In genomic region chr2:166906523-166907182, GRCm38 (mm10) we compare ENCODE assay signal across 8 mouse cellular contexts. TPM values are rescaled to one million over a fixed set of nuclear protein-coding genes. Genes with fewer than 3 reads are reported as not detected.
A peak's percentile ranks its signal among the peaks of the same experiment; 100 is the strongest.
DNase-seq lines count a peak whose midpoint lies in the region; ATAC-seq and TF ChIP-seq lines count a peak whose summit lies in the region.

No protein-coding gene starts in this region.

- WGBS in embryonic facial prominence, embryonic 12.5 days, result 1% methylated on average over 28 of the region's 28 CpGs
- WGBS in hindbrain, embryonic 12.5 days, result under 1% methylated on average over 28 of the region's 28 CpGs
- under 1% methylated on average over 28 of the region's 28 CpGs for WGBS in liver, postnatal 0 days (ENCODE audit: insufficient replicate concordance)
- under 1% methylated on average over 28 of the region's 28 CpGs for WGBS in neural tube, embryonic 14.5 days

- TF ChIP-seq EP300 in liver, postnatal 0 days (IDR thresholded peaks at IDR 0.05; ENCODE audit: low read depth), result no peak

- no peak for TF ChIP-seq CTCF in liver, postnatal 0 days (IDR thresholded peaks at IDR 0.05; ENCODE audit: low read depth)

- peak overlapping the region; percentile 95 for H3K27ac ChIP-seq in embryonic facial prominence, embryonic 12.5 days
- peak overlapping the region; percentile 98 for H3K27ac ChIP-seq in hindbrain, embryonic 12.5 days
- H3K27ac ChIP-seq in liver, postnatal 0 days (ENCODE audit: low read depth), result peak overlapping the region; percentile 100
- peak overlapping the region; percentile 95 for H3K27ac ChIP-seq in neural tube, embryonic 14.5 days (ENCODE audit: low read depth, low read length)

- peak; percentile 14; the same call in 1 of the 2 replicates for ATAC-seq in embryonic facial prominence, embryonic 12.5 days (ENCODE audit: insufficient number of reproducible peaks, insufficient read depth, low FRiP score, low TSS enrichment)
- ATAC-seq in hindbrain, embryonic 12.5 days (ENCODE audit: low FRiP score), result no peak; the same call in 1 of the 2 replicates
- ATAC-seq in liver, postnatal 0 days, result peak; percentile 35
- ATAC-seq in neural tube, embryonic 14.5 days (ENCODE audit: low read depth), result peak; percentile 36

- no peaks in the 10 kb centered on the region for H3K9me3 ChIP-seq in embryonic facial prominence, embryonic 12.5 days
- no peaks in the 10 kb centered on the region for H3K9me3 ChIP-seq in hindbrain, embryonic 12.5 days (replicated peaks)
- no peaks in the 10 kb centered on the region for H3K9me3 ChIP-seq in liver, postnatal 0 days (ENCODE audit: low read length)
- H3K9me3 ChIP-seq in neural tube, embryonic 14.5 days (ENCODE audit: control insufficient read depth, low read length), result no peaks in the 10 kb centered on the region

- peak overlapping the region; percentile 75 for H3K9ac ChIP-seq in embryonic facial prominence, embryonic 12.5 days
- peak overlapping the region; percentile 85 for H3K9ac ChIP-seq in hindbrain, embryonic 12.5 days
- H3K9ac ChIP-seq in liver, postnatal 0 days (replicated peaks), result peak overlapping the region; percentile 99
- H3K9ac ChIP-seq in neural tube, embryonic 14.5 days (replicated peaks; ENCODE audit: low read depth, low read length), result peak overlapping the region; percentile 79

- peak overlapping the region; percentile 74 for H3K4me3 ChIP-seq in embryonic facial prominence, embryonic 12.5 days
- peak overlapping the region; percentile 90 for H3K4me3 ChIP-seq in hindbrain, embryonic 12.5 days
- peak overlapping the region; percentile 95 for H3K4me3 ChIP-seq in liver, postnatal 0 days (ENCODE audit: low read depth, low read length)
- peak overlapping the region; percentile 69 for H3K4me3 ChIP-seq in neural tube, embryonic 14.5 days (ENCODE audit: low read depth, low read length)

- H3K4me2 ChIP-seq in embryonic facial prominence, embryonic 12.5 days (replicated peaks), result peak overlapping the region; percentile 99
- peak overlapping the region; percentile 84 for H3K4me2 ChIP-seq in hindbrain, embryonic 12.5 days (replicated peaks)
- peak overlapping the region; percentile 94 for H3K4me2 ChIP-seq in liver, postnatal 0 days (ENCODE audit: low read depth, low read length)
- H3K4me2 ChIP-seq in neural tube, embryonic 14.5 days (ENCODE audit: low read depth, low read length), result peak overlapping the region; percentile 95

- H3K27me3 ChIP-seq in embryonic facial prominence, embryonic 12.5 days, result no peaks in the 10 kb centered on the region
- no peaks in the 10 kb centered on the region for H3K27me3 ChIP-seq in hindbrain, embryonic 12.5 days
- H3K27me3 ChIP-seq in liver, postnatal 0 days (ENCODE audit: insufficient read depth, low read length), result no peaks in the 10 kb centered on the region
- no peaks in the 10 kb centered on the region for H3K27me3 ChIP-seq in neural tube, embryonic 14.5 days (ENCODE audit: control insufficient read depth, insufficient read depth, low read length)

- peak; percentile 27 for DNase-seq in cerebellum, adult 8-10 months
- DNase-seq in cerebellum, adult 11 months, result no peak
- peak; percentile 38 for DNase-seq in CD4-positive, CD25-positive, alpha-beta regulatory T cell, adult 2 months (ENCODE audit: low read depth, low spot score)
- DNase-seq in liver, postnatal 0 days, result peak; percentile 46
- DNase-seq in ovary, postnatal 14 days (ENCODE audit: low spot score), result no peak

- peaks cover 9% of the 10 kb centered on the region for H3K36me3 ChIP-seq in embryonic facial prominence, embryonic 12.5 days
- 0 out of 2 replicates have a peak, but pooled peaks cover 6% of the 10 kb centered on the region for H3K36me3 ChIP-seq in hindbrain, embryonic 12.5 days
- H3K36me3 ChIP-seq in liver, postnatal 0 days (replicated peaks; ENCODE audit: insufficient read depth, low read length), result peaks cover 7% of the 10 kb centered on the region
- no peaks in the 10 kb centered on the region for H3K36me3 ChIP-seq in neural tube, embryonic 14.5 days (ENCODE audit: control insufficient read depth, insufficient read depth, low read length)

- H3K4me1 ChIP-seq in embryonic facial prominence, embryonic 12.5 days, result peaks cover 9% of the 10 kb centered on the region
- H3K4me1 ChIP-seq in hindbrain, embryonic 12.5 days, result peaks cover 12% of the 10 kb centered on the region
- H3K4me1 ChIP-seq in liver, postnatal 0 days (ENCODE audit: insufficient read depth), result peaks cover 16% of the 10 kb centered on the region
- H3K4me1 ChIP-seq in neural tube, embryonic 14.5 days (ENCODE audit: control insufficient read depth, insufficient read depth, low read length), result peaks cover 9% of the 10 kb centered on the region

RNA-seq across cellular contexts. Expression of gene Cse1l, which starts 0.8 kb away (rescaled TPM):
- 152 and 164 TPM in 2 replicates for polyA plus RNA-seq in embryonic facial prominence, embryonic 12.5 days (2016; fragmentation: Nextera tagmentation; extraction: Ambion mirVana)
- 133 and 136 TPM in 2 replicates for polyA plus RNA-seq in hindbrain, embryonic 12.5 days (2016; fragmentation: Nextera tagmentation; extraction: Ambion mirVana)
- 19.0 and 23.3 TPM in 2 replicates for polyA plus RNA-seq in liver, postnatal 0 days (2015; fragmentation: Nextera tagmentation; extraction: Ambion mirVana)
- polyA plus RNA-seq in neural tube, embryonic 14.5 days (2014; fragmentation: Nextera tagmentation; extraction: Ambion mirVana), result 117 and 121 TPM in 2 replicates

Comparison
In these comparisons a context has a peak if more than half of its experiments do, and no peak if none do; other contexts are left out.
1. DNase-seq: peak in cerebellum, adult 8-10 months (single experiment), CD4-positive, CD25-positive, alpha-beta regulatory T cell, adult 2 months (single experiment) and liver, postnatal 0 days (single experiment); none in cerebellum, adult 11 months (single experiment) and ovary, postnatal 14 days (single experiment).
2. Peak in every context shown above with its lines, with median percentiles within 50 percentile points of each other: H3K27ac ChIP-seq, H3K4me2 ChIP-seq, H3K4me3 ChIP-seq and H3K9ac ChIP-seq.